Mouse (Mus musculus): ENCODE measurements around the gene Rps16. TPM values are rescaled to one million over a fixed set of nuclear protein-coding genes. Genes with fewer than 3 reads are reported as not detected.

Rps16 gene
- polyA plus RNA-seq, 1 experiment from 2014 or later, result 789 TPM

GRCm38 (mm10) chr7:28395425-28395824 is 45.0 kb downstream of the Rps16 start:
- Histone ChIP-seq H3K4me1 (ENCODE audit: control insufficient read depth in 2 of 2, insufficient read depth in 2 of 2, low read length in 2 of 2) (peaks cover 3 to 11% of the 10 kb centered on the region in 2 experiments; a peak in 3 of 4 replicates), H3K4me3 (ENCODE audit: control insufficient read depth in 1 of 2, insufficient read depth in 1 of 2, low read depth in 1 of 2, low read length in 2 of 2) (no peak overlapping the region), H3K4me2 (ENCODE audit: low read length) (no peak overlapping the region), H3K9ac (ENCODE audit: low read length) (no peak overlapping the region), H3K27me3 (ENCODE audit: control insufficient read depth, insufficient read depth, low read length) (no peaks in the 10 kb centered on the region), H3K9me3 (ENCODE audit: control insufficient read depth, low read length) (no peaks in the 10 kb centered on the region), H3K36me3 (ENCODE audit: control insufficient read depth, insufficient read depth, low read length) (peaks cover 63% of the 10 kb centered on the region), H3K27ac (replicated peaks in 1 of 2; ENCODE audit: control insufficient read depth in 1 of 2, insufficient read depth in 1 of 2, low read depth in 2 of 2, low read length in 2 of 2) (no peak overlapping the region)
- ATAC-seq (ENCODE audit: insufficient number of reproducible peaks, insufficient read depth, low FRiP score, low read depth), result no peak
- 93% methylated on average over 4 of the region's 4 CpGs for WGBS

- no peak overlapping the region for H3K4me2 ChIP-seq (ENCODE audit: low read length)
- H3K27ac ChIP-seq (replicated peaks in 1 of 2; ENCODE audit: control insufficient read depth in 1 of 2, insufficient read depth in 1 of 2, low read depth in 2 of 2, low read length in 2 of 2), result no peak overlapping the region
- no peaks in the 10 kb centered on the region for H3K9me3 ChIP-seq (ENCODE audit: control insufficient read depth, low read length)
- WGBS, result 55% methylated on average over 3 of the region's 3 CpGs
- no peak overlapping the region for H3K4me3 ChIP-seq (ENCODE audit: control insufficient read depth in 1 of 2, insufficient read depth in 1 of 2, low read depth in 1 of 2, low read length in 2 of 2)
- ATAC-seq (ENCODE audit: insufficient number of reproducible peaks, insufficient read depth, low FRiP score, low read depth), result no peak
- peaks cover 83% of the 10 kb centered on the region for H3K36me3 ChIP-seq (ENCODE audit: control insufficient read depth, insufficient read depth, low read length)
- H3K27me3 ChIP-seq (ENCODE audit: control insufficient read depth, insufficient read depth, low read length), result no peaks in the 10 kb centered on the region
- no peak overlapping the region for H3K9ac ChIP-seq (ENCODE audit: low read length)
- H3K4me1 ChIP-seq (ENCODE audit: control insufficient read depth in 2 of 2, insufficient read depth in 2 of 2, low read length in 2 of 2), result peaks cover 3 to 6% of the 10 kb centered on the region in 2 experiments; a peak in 2 of 4 replicates
Measured at GRCm38 (mm10) chr7:28398000-28398399, 47.5 kb downstream of the Rps16 start.

DNA sequence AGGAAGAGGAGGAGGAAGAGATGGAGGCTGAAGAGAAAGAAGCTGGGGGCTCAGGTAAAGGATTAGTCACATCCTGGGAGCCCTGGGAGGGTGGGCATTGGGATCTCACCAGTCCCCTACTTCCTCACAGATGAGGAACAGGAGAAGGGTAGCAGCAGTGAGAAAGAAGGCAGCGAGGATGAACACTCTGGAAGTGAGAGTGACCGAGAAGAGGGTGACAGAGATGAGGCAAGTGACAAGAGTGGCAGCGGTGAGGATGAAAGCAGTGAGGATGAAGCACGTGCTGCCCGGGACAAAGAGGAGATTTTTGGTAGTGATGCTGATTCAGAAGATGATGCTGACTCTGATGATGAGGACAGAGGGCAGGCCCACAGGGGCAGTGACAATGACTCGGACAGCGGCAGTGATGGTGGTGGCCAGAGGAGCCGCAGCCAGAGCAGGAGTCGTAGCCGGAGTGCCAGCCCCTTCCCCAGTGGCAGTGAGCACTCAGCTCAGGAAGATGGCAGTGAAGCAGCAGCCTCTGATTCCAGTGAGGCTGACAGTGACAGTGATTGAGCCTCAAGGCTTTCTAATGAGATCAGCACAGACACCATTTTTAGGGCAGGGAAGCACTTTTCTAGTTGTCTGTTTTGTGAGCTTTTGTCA is 48.4 kb downstream of the Rps16 start:
- Histone ChIP-seq H3K4me1 (ENCODE audit: control insufficient read depth in 2 of 2, insufficient read depth in 2 of 2, low read length in 2 of 2) (peaks cover 0 to 3% of the 10 kb centered on the region in 2 experiments; a peak in 1 of 4 replicates), H3K4me3 (ENCODE audit: control insufficient read depth in 1 of 2, insufficient read depth in 1 of 2, low read depth in 1 of 2, low read length in 2 of 2) (no peak overlapping the region), H3K36me3 (ENCODE audit: control insufficient read depth, insufficient read depth, low read length) (peaks cover 91% of the 10 kb centered on the region), H3K4me2 (ENCODE audit: low read length) (no peak overlapping the region), H3K27me3 (ENCODE audit: control insufficient read depth, insufficient read depth, low read length) (no peaks in the 10 kb centered on the region), H3K9me3 (ENCODE audit: control insufficient read depth, low read length) (no peaks in the 10 kb centered on the region), H3K27ac (replicated peaks in 1 of 2; ENCODE audit: control insufficient read depth in 1 of 2, insufficient read depth in 1 of 2, low read depth in 2 of 2, low read length in 2 of 2) (no peak overlapping the region), H3K9ac (ENCODE audit: low read length) (no peak overlapping the region)
- no peak for ATAC-seq (ENCODE audit: insufficient number of reproducible peaks, insufficient read depth, low FRiP score, low read depth)
- 89% methylated on average over 10 of the region's 10 CpGs for WGBS

- H3K4me3 ChIP-seq (ENCODE audit: control insufficient read depth in 1 of 2, insufficient read depth in 1 of 2, low read depth in 1 of 2, low read length in 2 of 2), result no peak overlapping the region
- no peaks in the 10 kb centered on the region for H3K9me3 ChIP-seq (ENCODE audit: control insufficient read depth, low read length)
- H3K9ac ChIP-seq (ENCODE audit: low read length), result no peak overlapping the region
- no peak for ATAC-seq (ENCODE audit: insufficient number of reproducible peaks, insufficient read depth, low FRiP score, low read depth)
- no peaks in the 10 kb centered on the region for H3K4me1 ChIP-seq (ENCODE audit: control insufficient read depth in 2 of 2, insufficient read depth in 2 of 2, low read length in 2 of 2)
- WGBS, result 96% methylated on average over 1 of the region's 1 CpGs
- H3K27me3 ChIP-seq (ENCODE audit: control insufficient read depth, insufficient read depth, low read length), result no peaks in the 10 kb centered on the region
- peaks cover 100% of the 10 kb centered on the region for H3K36me3 ChIP-seq (ENCODE audit: control insufficient read depth, insufficient read depth, low read length)
- no peak overlapping the region for H3K27ac ChIP-seq (replicated peaks in 1 of 2; ENCODE audit: control insufficient read depth in 1 of 2, insufficient read depth in 1 of 2, low read depth in 2 of 2, low read length in 2 of 2)
- no peak overlapping the region for H3K4me2 ChIP-seq (ENCODE audit: low read length)
Measured at GRCm38 (mm10) chr7:28401030-28401429, 50.6 kb downstream of the Rps16 start.

DNA sequence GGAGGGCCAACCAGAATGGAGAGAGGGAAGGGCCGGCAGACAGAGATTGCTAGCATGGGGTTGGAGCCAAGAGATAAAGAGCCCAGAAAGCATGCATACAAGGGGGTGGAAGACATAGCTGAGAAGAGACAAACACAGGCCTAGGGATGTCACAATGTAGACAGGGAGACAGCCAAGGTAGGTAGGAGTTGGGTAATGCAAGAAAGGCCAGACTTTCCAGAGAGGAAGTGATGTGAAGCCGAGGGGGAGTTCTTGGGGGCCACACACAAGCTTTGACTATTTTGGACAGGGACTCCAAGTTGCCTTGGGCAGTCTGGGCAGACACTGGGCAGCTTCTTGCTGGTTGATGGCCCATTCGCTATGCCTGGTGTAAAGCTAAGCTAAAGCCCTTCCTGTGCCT is 51.5 kb downstream of the Rps16 start:
- Histone ChIP-seq H3K36me3 (ENCODE audit: control insufficient read depth, insufficient read depth, low read length) (peaks cover 100% of the 10 kb centered on the region), H3K9ac (ENCODE audit: low read length) (no peak overlapping the region), H3K27me3 (ENCODE audit: control insufficient read depth, insufficient read depth, low read length) (no peaks in the 10 kb centered on the region), H3K4me2 (ENCODE audit: low read length) (no peak overlapping the region), H3K27ac (replicated peaks in 1 of 2; ENCODE audit: control insufficient read depth in 1 of 2, insufficient read depth in 1 of 2, low read depth in 2 of 2, low read length in 2 of 2) (no peak overlapping the region), H3K4me1 (ENCODE audit: control insufficient read depth in 2 of 2, insufficient read depth in 2 of 2, low read length in 2 of 2) (no peaks in the 10 kb centered on the region), H3K4me3 (ENCODE audit: control insufficient read depth in 1 of 2, insufficient read depth in 1 of 2, low read depth in 1 of 2, low read length in 2 of 2) (no peak overlapping the region), H3K9me3 (ENCODE audit: control insufficient read depth, low read length) (no peaks in the 10 kb centered on the region)
- no peak for ATAC-seq (ENCODE audit: insufficient number of reproducible peaks, insufficient read depth, low FRiP score, low read depth)
- 69% methylated on average over 3 of the region's 3 CpGs for WGBS

Other genes starting within 250 kb of the Rps16 start
- 0.03 TPM in 1 of 2 replicates, not detected in the other for gene 9530053A07Rik, start 221.2 kb upstream of the Rps16 start, polyA plus RNA-seq (2014; fragmentation: Nextera tagmentation; extraction: Ambion mirVana)
- 20.1 and 23.1 TPM in 2 replicates for gene Fbl, start 180.9 kb upstream of the Rps16 start, polyA plus RNA-seq (2014; fragmentation: Nextera tagmentation; extraction: Ambion mirVana)
- gene Dyrk1b, start 171.2 kb upstream of the Rps16 start, polyA plus RNA-seq (2014; fragmentation: Nextera tagmentation; extraction: Ambion mirVana), result 10.7 and 11.7 TPM in 2 replicates
- gene Eid2, start 82.8 kb upstream of the Rps16 start, polyA plus RNA-seq (2014; fragmentation: Nextera tagmentation; extraction: Ambion mirVana), result 8.4 and 10.3 TPM in 2 replicates
- gene Eid2b, start 72.9 kb upstream of the Rps16 start, polyA plus RNA-seq (2014; fragmentation: Nextera tagmentation; extraction: Ambion mirVana), result 6.7 and 8.4 TPM in 2 replicates
- gene Selenov, start 59.5 kb upstream of the Rps16 start, polyA plus RNA-seq (2014; fragmentation: Nextera tagmentation; extraction: Ambion mirVana), result not detected in 2 replicates
- 0.14 TPM in 1 of 2 replicates, not detected in the other for gene Dll3, start 48.4 kb upstream of the Rps16 start, polyA plus RNA-seq (2014; fragmentation: Nextera tagmentation; extraction: Ambion mirVana)
- gene Timm50, start 38.6 kb upstream of the Rps16 start, polyA plus RNA-seq (2014; fragmentation: Nextera tagmentation; extraction: Ambion mirVana), result 119 and 131 TPM in 2 replicates
- gene Supt5, start 11.9 kb upstream of the Rps16 start, polyA plus RNA-seq (2014; fragmentation: Nextera tagmentation; extraction: Ambion mirVana), result 47.9 and 48.0 TPM in 2 replicates
- gene Plekhg2, start 21.9 kb downstream of the Rps16 start, polyA plus RNA-seq (2014; fragmentation: Nextera tagmentation; extraction: Ambion mirVana), result 32.9 and 35.6 TPM in 2 replicates
- gene Zfp36, start 29.6 kb downstream of the Rps16 start, polyA plus RNA-seq (2014; fragmentation: Nextera tagmentation; extraction: Ambion mirVana), result 10.1 and 12.2 TPM in 2 replicates
- 50.9 and 57.7 TPM in 2 replicates for gene Med29, start 42.1 kb downstream of the Rps16 start, polyA plus RNA-seq (2014; fragmentation: Nextera tagmentation; extraction: Ambion mirVana)
- gene Paf1, start 42.3 kb downstream of the Rps16 start, polyA plus RNA-seq (2014; fragmentation: Nextera tagmentation; extraction: Ambion mirVana), result 61.9 and 62.5 TPM in 2 replicates
- 8.4 and 8.6 TPM in 2 replicates for gene Gmfg, start 86.8 kb downstream of the Rps16 start, polyA plus RNA-seq (2014; fragmentation: Nextera tagmentation; extraction: Ambion mirVana)
- 1.6 and 2.1 TPM in 2 replicates for gene Lrfn1, start 101.3 kb downstream of the Rps16 start, polyA plus RNA-seq (2014; fragmentation: Nextera tagmentation; extraction: Ambion mirVana)
- gene Ifnl2, start 159.8 kb downstream of the Rps16 start, polyA plus RNA-seq (2014; fragmentation: Nextera tagmentation; extraction: Ambion mirVana), result not detected in 2 replicates
- not detected in 2 replicates for gene Ifnl3, start 172.2 kb downstream of the Rps16 start, polyA plus RNA-seq (2014; fragmentation: Nextera tagmentation; extraction: Ambion mirVana)
- gene Sycn, start 190.2 kb downstream of the Rps16 start, polyA plus RNA-seq (2014; fragmentation: Nextera tagmentation; extraction: Ambion mirVana), result not detected in 2 replicates
- gene Nccrp1, start 196.6 kb downstream of the Rps16 start, polyA plus RNA-seq (2014; fragmentation: Nextera tagmentation; extraction: Ambion mirVana), result not detected in 2 replicates
- gene Samd4b, start 247.5 kb downstream of the Rps16 start, polyA plus RNA-seq (2014; fragmentation: Nextera tagmentation; extraction: Ambion mirVana), result 23.5 and 25.2 TPM in 2 replicates
- gene Pak4, start 247.5 kb downstream of the Rps16 start, polyA plus RNA-seq (2014; fragmentation: Nextera tagmentation; extraction: Ambion mirVana), result 21.1 and 22.1 TPM in 2 replicates

Data from heart, embryonic 14.5 days (tissue).